Mouse (Mus musculus) olfactory bulb, adult 2 months (tissue): ENCODE data around the gene Mark4.

Experiments
- CTCF ChIP-seq: fragments of 200-500 bp; IDR thresholded peaks from 2 replicates; pipeline ENCODE4 v1.5.1; 2012; ENCODE audit warnings: low read depth, mild to moderate bottlenecking, low read length, moderate library complexity; ENCODE audit not compliant: insufficient read depth
- POLR2A ChIP-seq: fragments of 200-500 bp; IDR thresholded peaks from 2 replicates; pipeline ENCODE4 v1.6.1; 2012; ENCODE audit warnings: mild to moderate bottlenecking, low read depth, low read length, moderate library complexity; ENCODE audit not compliant: insufficient read depth

DNA sequence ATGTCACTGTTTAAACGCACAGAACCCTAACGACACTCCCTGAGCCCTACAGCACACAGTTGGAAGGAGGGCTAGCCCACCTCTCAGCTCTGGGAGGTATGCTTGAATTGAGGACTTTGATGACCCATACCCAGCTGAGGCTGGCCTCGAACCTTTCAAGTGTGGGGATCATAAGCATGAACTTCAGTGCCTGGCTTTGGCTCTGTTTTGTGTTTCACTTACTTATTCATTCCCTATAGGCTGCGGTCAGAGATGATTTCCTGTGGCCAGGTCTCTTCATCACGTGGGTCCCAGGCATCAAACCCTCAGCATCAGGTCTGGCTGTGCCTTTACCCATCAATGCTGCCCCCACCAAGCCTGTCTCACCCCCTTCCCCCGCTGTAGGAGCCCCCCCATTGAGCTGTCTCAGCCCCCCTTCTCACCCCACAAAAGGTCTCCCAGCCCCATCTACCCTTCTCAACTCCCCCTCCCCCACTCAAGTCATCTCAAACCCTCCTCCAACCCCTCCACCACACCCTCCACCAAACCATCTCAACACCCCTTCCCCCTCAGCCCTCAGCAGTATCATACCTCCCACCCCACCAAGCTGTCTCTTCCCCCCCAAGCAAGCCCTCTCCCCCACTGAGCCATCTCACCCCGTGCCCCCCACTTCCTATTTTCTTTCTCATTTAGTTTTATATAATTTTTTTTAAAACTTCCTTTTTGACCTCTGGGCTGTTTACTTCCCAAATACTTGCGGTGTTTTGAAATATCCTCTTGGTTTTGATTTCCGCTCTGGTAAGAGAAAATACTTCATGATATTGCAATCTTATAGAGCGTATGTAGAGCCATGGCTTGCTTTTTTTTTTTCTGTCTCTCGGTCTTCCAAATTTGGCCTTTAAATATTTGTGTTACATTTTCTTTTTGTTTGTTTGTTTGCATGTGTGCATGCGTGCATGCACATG is 42.1 kb upstream of the Mark4 start:
- TF ChIP-seq CTCF (no peak), POLR2A (no peak)
